Mouse (Mus musculus): ENCODE measurements around the gene Gpr174. TPM values are rescaled to one million over a fixed set of nuclear protein-coding genes. Genes with fewer than 3 reads are reported as not detected.

Gene Gpr174
- polyA plus RNA-seq, 1 experiment = not detected

- Histone ChIP-seq H3K9ac (ENCODE audit: low read depth, poor library complexity, severe bottlenecking) (no peak overlapping the region), H3K36me3 (ENCODE audit: control insufficient read depth, insufficient read depth, low read length, poor library complexity, severe bottlenecking) (no peaks in the 10 kb centered on the region), H3K4me1 (ENCODE audit: control insufficient read depth, insufficient read depth, low read length) (no peaks in the 10 kb centered on the region), H3K27me3 (ENCODE audit: control insufficient read depth, insufficient read depth, low read length, poor library complexity, severe bottlenecking) (no peaks in the 10 kb centered on the region), H3K27ac (ENCODE audit: insufficient read depth, low read length) (no peak overlapping the region), H3K4me3 (ENCODE audit: low read depth, low read length) (no peak overlapping the region), H3K9me3 (replicated peaks; ENCODE audit: control insufficient read depth, insufficient read depth, low read length, poor library complexity, severe bottlenecking) (no peaks in the 10 kb centered on the region)
- no peak for TF ChIP-seq POLR2A (IDR thresholded peaks at IDR 0.05; ENCODE audit: insufficient read depth, low read length)
Measured at GRCm38 (mm10) chrX:107306492-107306891, 50.8 kb downstream of the Gpr174 start.

GRCm38 (mm10) chrX:107312533-107312932 lies 56.9 kb downstream of the Gpr174 start:
- no peaks in the 10 kb centered on the region for H3K9me3 ChIP-seq (replicated peaks; ENCODE audit: control insufficient read depth, insufficient read depth, low read length, poor library complexity, severe bottlenecking)
- H3K27me3 ChIP-seq (ENCODE audit: control insufficient read depth, insufficient read depth, low read length, poor library complexity, severe bottlenecking) = no peaks in the 10 kb centered on the region
- H3K36me3 ChIP-seq (ENCODE audit: control insufficient read depth, insufficient read depth, low read length, poor library complexity, severe bottlenecking) = no peaks in the 10 kb centered on the region
- no peak for TF ChIP-seq CTCF (IDR thresholded peaks at IDR 0.05; ENCODE audit: low read depth, low read length)
- no peak for TF ChIP-seq POLR2A (IDR thresholded peaks at IDR 0.05; ENCODE audit: insufficient read depth, low read length)
- TF ChIP-seq EP300 (IDR thresholded peaks at IDR 0.05; ENCODE audit: insufficient read depth, low read depth, low read length) = no peak
- no peaks in the 10 kb centered on the region for H3K4me1 ChIP-seq (ENCODE audit: control insufficient read depth, insufficient read depth, low read length)
- H3K4me3 ChIP-seq (ENCODE audit: low read depth, low read length) = no peak overlapping the region
- H3K9ac ChIP-seq (ENCODE audit: low read depth, poor library complexity, severe bottlenecking) = no peak overlapping the region
- no peak overlapping the region for H3K27ac ChIP-seq (ENCODE audit: insufficient read depth, low read length)

GRCm38 (mm10) chrX:107325697-107326381 lies 70.2 kb downstream of the Gpr174 start:
- Histone ChIP-seq H3K27me3 (ENCODE audit: control insufficient read depth, insufficient read depth, low read length, poor library complexity, severe bottlenecking) (no peaks in the 10 kb centered on the region), H3K4me3 (ENCODE audit: low read depth, low read length) (no peak overlapping the region), H3K9ac (ENCODE audit: low read depth, poor library complexity, severe bottlenecking) (no peak overlapping the region), H3K27ac (ENCODE audit: insufficient read depth, low read length) (no peak overlapping the region), H3K36me3 (ENCODE audit: control insufficient read depth, insufficient read depth, low read length, poor library complexity, severe bottlenecking) (no peaks in the 10 kb centered on the region), H3K4me1 (ENCODE audit: control insufficient read depth, insufficient read depth, low read length) (no peaks in the 10 kb centered on the region), H3K9me3 (replicated peaks; ENCODE audit: control insufficient read depth, insufficient read depth, low read length, poor library complexity, severe bottlenecking) (no peaks in the 10 kb centered on the region)
- TF ChIP-seq EP300 (IDR thresholded peaks at IDR 0.05; ENCODE audit: insufficient read depth, low read depth, low read length) (no peak), POLR2A (IDR thresholded peaks at IDR 0.05; ENCODE audit: insufficient read depth, low read length) (no peak), CTCF (IDR thresholded peaks at IDR 0.05; ENCODE audit: low read depth, low read length) (no peak)

- no peak overlapping the region for H3K27ac ChIP-seq (ENCODE audit: insufficient read depth, low read length)
- H3K4me3 ChIP-seq (ENCODE audit: low read depth, low read length) = no peak overlapping the region
- H3K36me3 ChIP-seq (ENCODE audit: control insufficient read depth, insufficient read depth, low read length, poor library complexity, severe bottlenecking) = no peaks in the 10 kb centered on the region
- H3K27me3 ChIP-seq (ENCODE audit: control insufficient read depth, insufficient read depth, low read length, poor library complexity, severe bottlenecking) = no peaks in the 10 kb centered on the region
- TF ChIP-seq CTCF (IDR thresholded peaks at IDR 0.05; ENCODE audit: low read depth, low read length) = no peak
- TF ChIP-seq EP300 (IDR thresholded peaks at IDR 0.05; ENCODE audit: insufficient read depth, low read depth, low read length) = no peak
- TF ChIP-seq POLR2A (IDR thresholded peaks at IDR 0.05; ENCODE audit: insufficient read depth, low read length) = no peak
- H3K9ac ChIP-seq (ENCODE audit: low read depth, poor library complexity, severe bottlenecking) = no peak overlapping the region
- H3K9me3 ChIP-seq (replicated peaks; ENCODE audit: control insufficient read depth, insufficient read depth, low read length, poor library complexity, severe bottlenecking) = no peaks in the 10 kb centered on the region
- no peaks in the 10 kb centered on the region for H3K4me1 ChIP-seq (ENCODE audit: control insufficient read depth, insufficient read depth, low read length)
Measured at GRCm38 (mm10) chrX:107329849-107330248, 74.2 kb downstream of the Gpr174 start.

DNA sequence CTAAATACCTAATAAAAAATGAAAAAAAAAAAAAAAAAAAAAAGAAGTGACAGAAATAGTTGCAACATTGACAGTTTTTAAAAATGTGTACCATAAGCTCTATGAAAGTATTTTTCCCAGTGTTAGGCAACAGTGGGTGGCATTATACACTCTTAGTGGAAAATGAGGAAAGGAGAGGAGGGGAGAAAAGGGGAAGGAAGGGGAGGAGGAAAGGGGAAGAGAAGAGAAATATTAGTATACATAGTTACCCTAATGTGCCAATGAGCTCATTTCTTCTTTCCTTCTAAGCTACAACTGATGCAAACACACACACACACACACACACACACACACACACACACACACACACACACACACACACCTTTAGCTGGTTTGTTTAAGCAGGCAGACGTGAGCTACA lies 80.9 kb downstream of the Gpr174 start:
- Histone ChIP-seq H3K27ac (ENCODE audit: insufficient read depth, low read length) (no peak overlapping the region), H3K27me3 (ENCODE audit: control insufficient read depth, insufficient read depth, low read length, poor library complexity, severe bottlenecking) (no peaks in the 10 kb centered on the region), H3K4me1 (ENCODE audit: control insufficient read depth, insufficient read depth, low read length) (no peaks in the 10 kb centered on the region), H3K9me3 (replicated peaks; ENCODE audit: control insufficient read depth, insufficient read depth, low read length, poor library complexity, severe bottlenecking) (no peaks in the 10 kb centered on the region), H3K4me3 (ENCODE audit: low read depth, low read length) (no peak overlapping the region), H3K9ac (ENCODE audit: low read depth, poor library complexity, severe bottlenecking) (no peak overlapping the region), H3K36me3 (ENCODE audit: control insufficient read depth, insufficient read depth, low read length, poor library complexity, severe bottlenecking) (no peaks in the 10 kb centered on the region)
- TF ChIP-seq CTCF (IDR thresholded peaks at IDR 0.05; ENCODE audit: low read depth, low read length) (no peak), POLR2A (IDR thresholded peaks at IDR 0.05; ENCODE audit: insufficient read depth, low read length) (no peak), EP300 (IDR thresholded peaks at IDR 0.05; ENCODE audit: insufficient read depth, low read depth, low read length) (no peak)

DNA sequence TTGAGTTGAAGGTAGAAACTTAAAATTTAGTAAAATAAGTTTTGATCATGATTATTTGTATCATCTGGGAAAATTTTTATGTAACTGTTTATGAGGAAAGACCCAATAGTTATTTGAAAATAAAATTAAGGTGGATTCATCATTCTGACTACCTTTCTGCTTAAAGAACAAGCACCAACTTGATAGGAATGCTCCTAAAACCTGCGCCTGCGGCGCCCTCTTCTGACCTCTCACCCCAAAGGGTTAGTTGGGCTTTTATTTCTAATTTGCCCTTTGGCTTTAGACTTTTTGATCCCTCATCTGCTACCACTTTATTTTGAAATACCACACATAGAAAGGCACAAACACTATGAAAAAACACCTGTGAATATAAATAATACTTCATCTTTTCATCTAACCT lies 86.3 kb downstream of the Gpr174 start:
- Histone ChIP-seq H3K4me3 (ENCODE audit: low read depth, low read length) (no peak overlapping the region), H3K36me3 (ENCODE audit: control insufficient read depth, insufficient read depth, low read length, poor library complexity, severe bottlenecking) (no peaks in the 10 kb centered on the region), H3K9ac (ENCODE audit: low read depth, poor library complexity, severe bottlenecking) (no peak overlapping the region), H3K27me3 (ENCODE audit: control insufficient read depth, insufficient read depth, low read length, poor library complexity, severe bottlenecking) (no peaks in the 10 kb centered on the region), H3K9me3 (replicated peaks; ENCODE audit: control insufficient read depth, insufficient read depth, low read length, poor library complexity, severe bottlenecking) (no peaks in the 10 kb centered on the region), H3K4me1 (ENCODE audit: control insufficient read depth, insufficient read depth, low read length) (no peaks in the 10 kb centered on the region), H3K27ac (ENCODE audit: insufficient read depth, low read length) (no peak overlapping the region)
- TF ChIP-seq POLR2A (IDR thresholded peaks at IDR 0.05; ENCODE audit: insufficient read depth, low read length) = no peak
- no peak for TF ChIP-seq CTCF (IDR thresholded peaks at IDR 0.05; ENCODE audit: low read depth, low read length)
- TF ChIP-seq EP300 (IDR thresholded peaks at IDR 0.05; ENCODE audit: insufficient read depth, low read depth, low read length) = no peak

Other genes starting within 250 kb of the Gpr174 start
- gene P2ry10, start 167.4 kb upstream of the Gpr174 start, polyA plus RNA-seq (2011; ENCODE audit: insufficient read depth, insufficient read length, low read depth, missing spikeins) = not detected in 2 replicates
- not detected in 2 replicates for gene P2ry10b, start 107.0 kb upstream of the Gpr174 start, polyA plus RNA-seq (2011; ENCODE audit: insufficient read depth, insufficient read length, low read depth, missing spikeins)
- 20.1 and 23.1 TPM in 2 replicates for gene Itm2a, start 147.5 kb downstream of the Gpr174 start, polyA plus RNA-seq (2011; ENCODE audit: insufficient read depth, insufficient read length, low read depth, missing spikeins)